Mouse (Mus musculus): ENCODE data around the gene Cxcr5. TPM values are rescaled to one million over a fixed set of nuclear protein-coding genes. Genes with fewer than 3 reads are reported as not detected.
A peak's percentile ranks its signal among the peaks of the same experiment; 100 is the strongest.

Cxcr5 gene
- total RNA-seq, 2 experiments from 2014 or later = not detected

- DNase-seq = no peak
Observed at GRCm38 (mm10) chr9:44492631-44493461, 68.8 kb downstream of the Cxcr5 start.

- no peak for DNase-seq
Observed at GRCm38 (mm10) chr9:44491351-44491750, 70.3 kb downstream of the Cxcr5 start.

GRCm38 (mm10) chr9:44490086-44490967 is 71.3 kb downstream of the Cxcr5 start:
- no peak for DNase-seq

GRCm38 (mm10) chr9:44489651-44490085 is 72.0 kb downstream of the Cxcr5 start:
- DNase-seq = peak in 1 of 2 experiments; percentile 6

- peak; percentile 54 to 59 for DNase-seq
Observed at GRCm38 (mm10) chr9:44488855-44489381, 72.8 kb downstream of the Cxcr5 start.

- DNase-seq = no peak
Observed at GRCm38 (mm10) chr9:44488416-44488815, 73.3 kb downstream of the Cxcr5 start.

- DNase-seq = peak in 1 of 2 experiments; percentile 17
Observed at GRCm38 (mm10) chr9:44487441-44487840, 74.2 kb downstream of the Cxcr5 start.

- DNase-seq = no peak
Observed at GRCm38 (mm10) chr9:44486741-44487421, 74.8 kb downstream of the Cxcr5 start.

GRCm38 (mm10) chr9:44486335-44486734 is 75.3 kb downstream of the Cxcr5 start:
- DNase-seq = no peak

GRCm38 (mm10) chr9:44485516-44486161 is 76.0 kb downstream of the Cxcr5 start:
- DNase-seq = no peak

GRCm38 (mm10) chr9:44485105-44485515 is 76.6 kb downstream of the Cxcr5 start:
- no peak for DNase-seq

- DNase-seq = no peak
Observed at GRCm38 (mm10) chr9:44484311-44485104, 77.2 kb downstream of the Cxcr5 start.

GRCm38 (mm10) chr9:44483510-44484044 is 78.1 kb downstream of the Cxcr5 start:
- DNase-seq = peak; percentile 62 to 69

GRCm38 (mm10) chr9:44483041-44483509 is 78.6 kb downstream of the Cxcr5 start:
- no peak for DNase-seq

GRCm38 (mm10) chr9:44482552-44482951 is 79.1 kb downstream of the Cxcr5 start, which contains the start of gene Bcl9l:
Gene Bcl9l (plus strand): TSS chr9:44482825.
- DNase-seq = peak; percentile 92 to 93

- no peak for DNase-seq
Observed at GRCm38 (mm10) chr9:44482112-44482511, 79.6 kb downstream of the Cxcr5 start.

- DNase-seq = peak; percentile 87 to 90
Observed at GRCm38 (mm10) chr9:44479628-44480428, 81.8 kb downstream of the Cxcr5 start.

- peak; percentile 67 to 75 for DNase-seq
Observed at GRCm38 (mm10) chr9:44478959-44479605, 82.6 kb downstream of the Cxcr5 start.

Data from layer of hippocampus, postnatal 36 days (tissue).